Mouse (Mus musculus) embryonic facial prominence, embryonic 14.5 days (tissue): Measurements from ENCODE around the gene Tns4. TPM values are rescaled to one million over a fixed set of nuclear protein-coding genes. Genes with fewer than 3 reads are reported as not detected.
A peak's percentile ranks its signal among the peaks of the same experiment; 100 is the strongest.

Source experiments
- ATAC-seq: fragments of 200-750 bp; cut with Nextera tagmentation; 2 replicates; pipeline ENCODE4 v1.8.0; 2017; ENCODE audit warnings: low read depth, moderate number of reproducible peaks, moderate TSS enrichment
- DNase-seq: peaks from one replicate; pipeline ENCODE4 v3.0.0-alpha.2; 2015; ENCODE audit warnings: low spot score
- H3K27ac ChIP-seq: fragments of 300-500 bp; sonication (generic); replicated peaks from 2 replicates; pipeline ENCODE4 v1.5.1; 2014; ENCODE audit warnings: low read depth, mild to moderate bottlenecking, low read length, moderate library complexity
- H3K27me3 ChIP-seq: fragments of 300-500 bp; sonication (generic); replicated peaks from 2 replicates; pipeline ENCODE4 v1.6.1; 2014; ENCODE audit warnings: low read length; ENCODE audit not compliant: control insufficient read depth, insufficient read depth
- H3K36me3 ChIP-seq: fragments of 300-500 bp; sonication (generic); 2 replicates; pipeline ENCODE4 v1.6.1; 2014; ENCODE audit warnings: low read length, mixed read lengths; ENCODE audit not compliant: control insufficient read depth, insufficient read depth
- H3K4me1 ChIP-seq: fragments of 300-500 bp; sonication (generic); 2 replicates; pipeline ENCODE4 v1.6.1; 2014; ENCODE audit warnings: antibody characterized with exemption, low read length; ENCODE audit not compliant: control insufficient read depth, insufficient read depth
- H3K4me2 ChIP-seq: fragments of 300-500 bp; sonication (generic); 2 replicates; pipeline ENCODE4 v1.6.1; 2014; ENCODE audit warnings: low read depth, mild to moderate bottlenecking, low read length, moderate library complexity, mixed read lengths
- H3K4me3 ChIP-seq: fragments of 300-500 bp; sonication (generic); 2 replicates; pipeline ENCODE4 v1.5.1; 2014; ENCODE audit warnings: low read depth, mild to moderate bottlenecking, low read length
- H3K9ac ChIP-seq: fragments of 300-500 bp; sonication (generic); 2 replicates; pipeline ENCODE4 v1.6.1; 2014; ENCODE audit warnings: low read depth, mild to moderate bottlenecking, low read length, moderate library complexity, mixed read lengths
- H3K9me3 ChIP-seq: fragments of 300-500 bp; sonication (generic); 2 replicates; pipeline ENCODE4 v1.6.1; 2016; ENCODE audit warnings: low read length; ENCODE audit not compliant: control insufficient read depth
- WGBS: fragments of 180-500 bp; shearing (Covaris S2); extraction: QIAGEN DNeasy Blood & Tissue Kit; methylation state at CpG from one replicate; pipeline ENCODE4 v1.1.7; 2014; 5-methylcytosine and 5-hydroxymethylcytosine counted together
- polyA plus RNA-seq: library from polyadenylated mRNA; unstranded; fragments of >200 nt; fragmentation: Nextera tagmentation; extraction: Ambion mirVana; gene quantifications from 2 replicates; pipeline ENCODE4 v1.2.1, GENCODE M21; 2014

The Tns4 gene
- polyA plus RNA-seq, 1 experiment from 2014 or later, result 1.0 TPM

DNA sequence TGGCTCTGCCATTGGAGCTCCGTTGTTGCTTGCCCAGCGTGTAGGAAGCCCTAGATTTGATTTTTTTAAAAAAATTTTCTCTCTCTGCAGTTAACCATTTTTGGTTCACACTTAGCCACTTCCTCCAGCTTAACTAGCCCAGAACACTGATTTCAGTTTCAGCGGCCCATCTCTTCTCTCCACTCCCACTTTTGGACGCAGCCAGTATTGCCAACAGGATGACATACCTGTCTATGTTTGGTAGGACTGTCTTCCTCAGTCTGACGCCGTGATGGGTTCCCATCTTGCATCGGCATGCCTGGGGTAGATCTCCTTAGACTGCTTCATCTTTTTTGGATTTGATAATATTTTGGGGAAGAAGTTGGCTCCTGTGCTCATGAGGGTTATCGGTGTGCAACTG lies 1.3 kb upstream of the Tns4 start:
- no peak overlapping the region for H3K9ac ChIP-seq
- H3K9me3 ChIP-seq, result no peaks in the 10 kb centered on the region
- WGBS, result 91% methylated on average over 8 of the region's 8 CpGs
- no peak for DNase-seq
- no peak overlapping the region for H3K4me2 ChIP-seq
- H3K36me3 ChIP-seq, result no peaks in the 10 kb centered on the region
- H3K4me3 ChIP-seq, result no peak overlapping the region
- no peaks in the 10 kb centered on the region for H3K4me1 ChIP-seq
- H3K27me3 ChIP-seq, result no peaks in the 10 kb centered on the region
- H3K27ac ChIP-seq, result no peak overlapping the region
- ATAC-seq, result no peak

DNA sequence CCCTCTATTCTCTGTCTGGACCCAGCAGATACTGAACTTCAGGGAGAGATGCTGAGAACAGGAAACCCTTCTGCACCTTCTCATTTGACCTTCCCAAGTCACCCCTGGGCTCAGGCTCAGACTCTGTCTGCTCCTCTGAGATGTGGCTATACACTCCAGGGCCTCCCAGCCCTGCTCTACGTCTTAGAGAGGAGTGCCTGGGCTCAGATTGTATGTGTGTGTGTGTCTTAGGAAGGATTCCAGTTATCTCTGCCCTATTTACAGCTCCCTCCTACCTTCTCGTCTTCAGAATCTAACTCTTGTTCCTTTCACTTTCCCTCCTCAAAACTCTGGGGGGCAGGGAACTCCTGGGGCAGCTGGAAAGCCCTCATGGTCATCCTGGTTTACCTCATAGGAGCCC lies 620 bp downstream of the Tns4 start:
- H3K27ac ChIP-seq, result no peak overlapping the region
- no peak overlapping the region for H3K4me3 ChIP-seq
- no peak overlapping the region for H3K4me2 ChIP-seq
- no peaks in the 10 kb centered on the region for H3K9me3 ChIP-seq
- no peak for DNase-seq
- H3K27me3 ChIP-seq, result no peaks in the 10 kb centered on the region
- H3K4me1 ChIP-seq, result no peaks in the 10 kb centered on the region
- no peak overlapping the region for H3K9ac ChIP-seq
- no peaks in the 10 kb centered on the region for H3K36me3 ChIP-seq
- ATAC-seq, result no peak
- 54% methylated on average over 2 of the region's 2 CpGs for whole genome bisulfite sequencing

DNA sequence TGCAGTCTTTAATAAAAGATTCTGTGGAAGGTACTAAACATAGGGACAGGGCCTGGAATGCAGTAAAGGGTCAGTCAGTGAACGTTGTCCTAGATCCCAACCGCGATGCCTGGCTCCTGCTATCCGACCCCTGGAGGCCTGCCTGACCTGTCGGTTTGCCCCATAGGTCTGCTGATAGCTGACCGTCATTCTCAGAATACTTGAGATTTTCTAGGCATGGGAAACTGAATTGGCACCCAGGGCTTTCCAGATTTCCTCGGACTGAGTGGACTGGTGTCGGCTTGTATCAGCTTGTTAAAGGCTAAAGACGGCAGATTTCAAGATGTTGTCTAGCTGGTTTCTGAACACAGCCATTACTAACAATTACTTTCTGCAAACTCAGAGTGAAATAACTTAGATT lies 4.7 kb downstream of the Tns4 start:
- 52% methylated on average over 9 of the region's 9 CpGs for WGBS
- no peak overlapping the region for H3K4me2 ChIP-seq
- H3K9ac ChIP-seq, result no peak overlapping the region
- no peak overlapping the region for H3K27ac ChIP-seq
- H3K4me1 ChIP-seq, result peaks cover 18% of the 10 kb centered on the region; the same call in 1 of the 2 replicates
- no peaks in the 10 kb centered on the region for H3K27me3 ChIP-seq
- ATAC-seq (no peak), DNase-seq (no peak)
- H3K36me3 ChIP-seq, result no peaks in the 10 kb centered on the region
- H3K9me3 ChIP-seq, result no peaks in the 10 kb centered on the region
- no peak overlapping the region for H3K4me3 ChIP-seq

DNA sequence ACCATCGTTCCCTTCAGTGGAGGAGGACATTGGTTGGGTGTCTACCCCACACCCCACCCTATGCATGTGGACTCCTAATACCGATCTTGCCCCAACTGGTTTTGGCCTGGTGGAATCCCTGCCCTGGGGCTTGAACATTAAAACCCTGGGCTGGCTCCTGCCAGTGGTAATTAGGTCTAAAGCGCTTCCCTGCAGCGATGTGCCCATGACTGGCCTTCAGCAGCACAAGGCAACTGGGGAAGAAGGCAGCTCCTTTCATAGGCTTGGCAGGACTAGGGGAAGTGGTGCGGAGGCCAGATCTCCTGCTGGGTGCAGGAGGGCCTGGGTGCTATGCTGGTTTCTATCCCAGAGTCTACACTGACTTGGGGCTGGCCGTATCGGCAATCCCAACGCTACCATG lies 5.6 kb downstream of the Tns4 start:
- no peaks in the 10 kb centered on the region for H3K9me3 ChIP-seq
- H3K4me2 ChIP-seq, result no peak overlapping the region
- no peak for DNase-seq
- 78% methylated on average over 8 of the region's 8 CpGs for WGBS
- H3K27me3 ChIP-seq, result no peaks in the 10 kb centered on the region
- ATAC-seq, result no peak
- H3K4me1 ChIP-seq, result peaks cover 20% of the 10 kb centered on the region; the same call in 1 of the 2 replicates
- H3K4me3 ChIP-seq, result no peak overlapping the region
- no peak overlapping the region for H3K27ac ChIP-seq
- H3K36me3 ChIP-seq, result no peaks in the 10 kb centered on the region
- H3K9ac ChIP-seq, result no peak overlapping the region

DNA sequence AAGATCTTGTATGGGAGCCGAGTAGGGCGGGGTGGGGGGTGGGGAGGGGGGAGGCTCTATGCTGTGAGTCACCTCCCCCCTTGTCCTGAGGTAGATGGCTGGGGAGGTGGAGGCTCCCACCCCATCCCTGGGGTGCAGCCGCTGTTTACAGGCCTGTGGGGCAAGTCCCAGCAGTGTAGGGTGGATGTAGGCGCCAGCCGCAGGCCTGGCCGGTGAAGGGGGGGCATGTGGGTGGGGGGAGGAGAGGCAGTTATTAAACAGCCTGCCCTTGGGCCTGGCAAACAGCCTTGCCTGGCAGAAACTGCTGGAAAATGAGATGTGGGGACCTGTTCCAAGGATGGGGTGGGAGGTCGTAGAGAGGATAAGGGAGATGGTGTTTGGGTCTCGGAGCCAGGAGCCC lies 7.0 kb downstream of the Tns4 start:
- DNase-seq, result peak; percentile 51
- WGBS, result 49% methylated on average over 8 of the region's 8 CpGs
- H3K36me3 ChIP-seq, result no peaks in the 10 kb centered on the region
- no peaks in the 10 kb centered on the region for H3K27me3 ChIP-seq
- no peak overlapping the region for H3K4me3 ChIP-seq
- ATAC-seq, result peak; percentile 74; the same call in 1 of the 2 replicates
- peak overlapping the region; percentile 5; the same call in 1 of the 2 replicates for H3K27ac ChIP-seq
- no peaks in the 10 kb centered on the region for H3K9me3 ChIP-seq
- no peak overlapping the region for H3K4me2 ChIP-seq
- H3K4me1 ChIP-seq, result peaks cover 27% of the 10 kb centered on the region; the same call in 1 of the 2 replicates
- no peak overlapping the region for H3K9ac ChIP-seq

DNA sequence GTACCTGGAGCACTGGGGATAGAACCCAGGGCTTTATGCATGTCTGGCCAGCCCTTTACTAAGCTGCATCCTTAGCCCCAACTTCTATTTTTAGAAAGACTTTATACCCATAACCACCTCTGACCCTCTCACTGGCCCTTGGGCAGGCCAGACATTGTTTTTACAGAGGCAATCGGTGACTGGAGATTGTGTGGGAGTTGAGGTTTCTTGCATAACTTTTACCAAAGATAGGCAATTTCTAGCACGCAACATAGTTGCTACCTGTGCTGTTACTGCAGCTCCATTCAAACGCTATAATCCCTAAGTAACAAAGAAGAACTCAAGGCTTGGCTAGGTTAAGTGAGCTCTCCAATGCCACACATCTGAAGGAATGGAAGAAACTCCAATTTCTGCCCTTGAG lies 7.5 kb downstream of the Tns4 start:
- ATAC-seq (no peak), DNase-seq (no peak)
- no peaks in the 10 kb centered on the region for H3K9me3 ChIP-seq
- no peak overlapping the region for H3K4me2 ChIP-seq
- H3K36me3 ChIP-seq, result no peaks in the 10 kb centered on the region
- 64% methylated on average over 3 of the region's 3 CpGs for WGBS
- no peak overlapping the region; the same call in 1 of the 2 replicates for H3K27ac ChIP-seq
- H3K4me3 ChIP-seq, result no peak overlapping the region
- no peaks in the 10 kb centered on the region for H3K27me3 ChIP-seq
- H3K9ac ChIP-seq, result no peak overlapping the region
- peaks cover 27% of the 10 kb centered on the region; the same call in 1 of the 2 replicates for H3K4me1 ChIP-seq

DNA sequence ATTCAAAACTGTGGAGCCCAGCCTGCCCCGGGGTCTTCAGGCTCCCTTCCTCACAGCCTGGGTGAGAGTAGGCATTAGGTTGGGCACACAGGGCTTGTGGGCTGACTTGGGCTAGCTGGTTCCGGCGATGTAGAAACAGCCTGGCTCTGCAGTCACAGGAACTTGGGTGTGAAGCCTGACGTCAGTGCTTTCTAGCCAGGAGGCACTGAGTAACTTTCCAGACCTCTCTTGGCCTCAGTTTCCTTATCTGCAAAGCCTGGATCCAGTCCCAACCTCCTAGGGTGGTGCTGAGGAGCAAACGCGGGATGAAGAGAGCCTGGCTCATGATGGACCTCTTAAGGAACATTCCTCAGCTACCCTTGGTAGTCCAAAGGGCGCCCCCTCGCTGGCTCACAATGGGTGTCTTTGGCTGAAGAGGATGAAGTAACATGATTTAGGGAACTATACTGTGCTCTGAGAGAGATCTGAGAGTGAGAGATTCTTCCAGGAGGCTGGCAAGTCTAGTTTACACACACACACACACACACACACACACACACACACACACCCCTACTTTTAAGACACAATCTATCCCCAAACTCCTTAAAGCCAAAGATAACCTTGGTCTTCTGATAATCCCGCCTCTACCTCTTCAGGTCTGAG lies 8.1 kb downstream of the Tns4 start:
- no peaks in the 10 kb centered on the region for H3K36me3 ChIP-seq

DNA sequence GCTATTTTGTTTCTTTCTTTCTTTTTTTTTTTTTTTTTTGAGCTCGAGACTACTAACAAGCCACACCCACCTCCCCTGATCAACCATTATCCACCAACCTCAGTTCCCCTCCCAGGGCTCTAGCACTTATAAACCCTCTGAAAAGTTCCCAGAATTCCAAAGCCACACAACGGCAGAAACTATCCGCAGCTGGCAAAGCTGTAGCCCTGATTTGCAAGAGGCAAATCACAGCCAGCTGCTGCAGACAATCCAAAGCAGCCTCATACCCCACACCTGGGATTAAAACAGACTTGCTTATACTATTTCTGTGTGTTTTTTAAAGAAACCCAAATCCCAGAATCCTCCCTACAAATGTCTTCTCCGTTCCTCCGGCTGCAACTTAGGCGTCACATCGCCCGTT lies 11.2 kb downstream of the Tns4 start:
- ATAC-seq, result no peak
- DNase-seq, result peak; percentile 64
- Histone ChIP-seq H3K27ac (peak overlapping the region; percentile 66), H3K9ac (no peak overlapping the region), H3K4me2 (no peak overlapping the region), H3K4me1 (peaks cover 36% of the 10 kb centered on the region), H3K9me3 (no peaks in the 10 kb centered on the region), H3K27me3 (no peaks in the 10 kb centered on the region), H3K4me3 (no peak overlapping the region), H3K36me3 (no peaks in the 10 kb centered on the region)
- WGBS, result 58% methylated on average over 8 of the region's 8 CpGs

More for the DNA sequence above, 8.1 kb downstream of the Tns4 start:
- ATAC-seq (no peak), DNase-seq (no peak)
- Histone ChIP-seq H3K9ac (no peak overlapping the region), H3K27ac (no peak overlapping the region), H3K4me2 (no peak overlapping the region), H3K27me3 (no peaks in the 10 kb centered on the region), H3K4me1 (peaks cover 27% of the 10 kb centered on the region; the same call in 1 of the 2 replicates), H3K9me3 (no peaks in the 10 kb centered on the region), H3K4me3 (no peak overlapping the region)
- 86% methylated on average over 9 of the region's 9 CpGs for WGBS

DNA sequence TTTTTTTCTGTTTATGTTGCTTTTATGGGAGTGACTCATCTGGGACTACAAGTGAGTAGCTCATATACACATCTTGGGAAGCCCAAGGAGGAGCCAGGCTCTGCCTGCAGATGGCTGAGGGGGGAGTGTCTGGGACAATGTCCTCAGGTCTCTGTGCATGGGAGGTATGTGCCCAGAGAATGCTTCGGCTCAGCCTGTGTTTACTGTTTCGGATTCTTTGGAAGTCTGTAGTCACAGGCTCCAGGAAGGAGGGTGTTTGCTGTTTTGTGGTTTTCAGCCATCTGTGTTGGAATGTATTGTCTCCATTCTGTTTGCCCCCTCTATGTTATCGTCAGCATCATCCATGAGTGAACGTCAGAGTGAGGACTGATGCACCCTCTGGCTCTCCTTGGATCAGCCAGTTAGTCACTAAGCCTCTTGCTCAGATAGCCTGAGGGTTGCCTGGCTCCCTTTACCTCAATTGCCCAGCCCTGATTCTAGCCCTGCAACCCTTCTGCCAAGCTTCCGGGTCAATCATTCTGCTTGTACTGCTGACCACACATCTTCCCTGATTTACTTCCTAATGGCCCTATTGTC lies 12.3 kb downstream of the Tns4 start:
- peak overlapping the region; percentile 1; the same call in 1 of the 2 replicates for H3K27ac ChIP-seq
- no peak overlapping the region for H3K4me2 ChIP-seq
- no peak overlapping the region for H3K4me3 ChIP-seq
- H3K9ac ChIP-seq, result no peak overlapping the region
- no peaks in the 10 kb centered on the region for H3K27me3 ChIP-seq
- no peaks in the 10 kb centered on the region for H3K36me3 ChIP-seq
- DNase-seq (peak; percentile 60), ATAC-seq (no peak)
- WGBS, result 51% methylated on average over 5 of the region's 5 CpGs
- H3K4me1 ChIP-seq, result peaks cover 33% of the 10 kb centered on the region
- H3K9me3 ChIP-seq, result no peaks in the 10 kb centered on the region
